Mouse (Mus musculus): ENCODE data around the gene Map2k5. TPM values are rescaled to one million over a fixed set of nuclear protein-coding genes. Genes with fewer than 3 reads are reported as not detected.
A peak's percentile ranks its signal among the peaks of the same experiment; 100 is the strongest.

Map2k5 gene
- polyA plus RNA-seq, 1 experiment from 2014 or later = 29.5 TPM

DNA sequence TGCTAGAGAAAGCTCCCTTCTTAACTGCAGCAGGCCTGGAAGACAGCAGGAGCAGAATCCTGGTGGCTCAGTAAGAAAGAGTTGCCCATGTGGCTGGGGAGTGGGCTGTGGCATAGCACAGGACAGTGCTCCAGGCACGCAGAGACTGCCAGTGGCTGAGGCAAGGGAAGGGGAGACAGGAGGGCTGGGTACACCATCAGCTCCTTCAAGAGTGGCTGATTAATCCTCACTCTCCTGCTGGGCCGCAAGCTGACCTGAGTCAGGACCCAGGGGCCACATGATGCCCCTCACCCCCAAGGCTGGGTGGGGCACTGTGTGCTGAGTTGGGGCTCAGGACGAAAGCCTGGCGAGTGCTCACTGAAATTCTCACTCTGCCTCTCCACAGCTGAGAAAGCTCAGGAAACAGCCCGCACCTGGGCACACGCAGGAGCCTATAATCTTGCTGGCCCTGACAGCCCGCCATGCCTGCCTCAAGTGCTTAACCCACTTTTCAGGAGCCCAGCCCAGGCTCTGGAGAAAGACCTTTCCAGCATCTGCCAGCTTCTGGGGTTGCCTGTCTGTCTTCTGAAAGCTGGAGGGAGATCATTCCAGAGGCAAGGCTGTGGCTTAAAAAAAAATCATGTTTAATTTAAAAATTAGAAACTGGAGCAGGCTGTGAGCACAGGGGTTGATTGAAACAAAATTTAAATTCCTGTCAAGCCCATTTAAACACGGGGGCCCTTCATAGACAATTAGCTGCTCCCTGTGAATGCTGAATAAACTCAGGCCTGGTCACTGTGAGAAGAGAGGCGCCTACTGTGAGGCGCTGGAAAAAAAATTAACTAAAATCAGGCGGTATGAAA, 196.1 kb downstream of the Map2k5 start:
- no peaks in the 10 kb centered on the region for H3K27me3 ChIP-seq (ENCODE audit: insufficient read depth, low read length)
- 83% methylated on average over 11 of the region's 11 CpGs for WGBS
- 0 out of 2 replicates have a peak, but pooled peaks cover 5% of the 10 kb centered on the region for H3K36me3 ChIP-seq (ENCODE audit: insufficient read depth, low read length)
- no peak overlapping the region for H3K27ac ChIP-seq
- ATAC-seq (replicated peaks; ENCODE audit: low FRiP score, low read depth) (no peak), DNase-seq (ENCODE audit: low spot score) (no peak)
- H3K9me3 ChIP-seq (replicated peaks; ENCODE audit: low read length) = no peaks in the 10 kb centered on the region
- H3K4me2 ChIP-seq (ENCODE audit: low read length) = no peak overlapping the region
- no peak overlapping the region for H3K4me3 ChIP-seq (replicated peaks; ENCODE audit: low read depth, low read length)
- no peak overlapping the region for H3K9ac ChIP-seq (ENCODE audit: low read depth, low read length)
- no peak for TF ChIP-seq CTCF (IDR thresholded peaks at IDR 0.05; ENCODE audit: low read depth)
- no peaks in the 10 kb centered on the region for H3K4me1 ChIP-seq (replicated peaks; ENCODE audit: insufficient read depth, low read length)

DNA sequence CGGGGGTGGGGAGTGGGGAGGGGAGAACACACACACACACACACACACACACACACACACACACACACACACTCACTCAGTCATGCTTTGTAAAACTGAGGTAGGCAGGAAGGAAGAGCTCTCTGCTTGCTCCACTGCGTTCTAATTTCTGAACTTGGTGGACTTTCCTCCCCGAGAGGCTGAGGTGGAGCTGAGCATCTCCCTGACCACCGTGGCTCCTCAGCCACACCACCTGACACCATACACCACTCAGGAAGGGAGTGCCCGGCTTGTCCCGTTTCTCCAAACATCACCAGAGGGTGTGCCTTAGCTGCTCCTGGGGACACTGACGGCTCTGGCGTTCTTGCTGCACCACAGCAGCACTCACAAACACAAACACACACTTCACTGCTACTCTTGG, 199.4 kb downstream of the Map2k5 start:
- Histone ChIP-seq H3K4me3 (replicated peaks; ENCODE audit: low read depth, low read length) (no peak overlapping the region), H3K9ac (ENCODE audit: low read depth, low read length) (no peak overlapping the region), H3K9me3 (replicated peaks; ENCODE audit: low read length) (no peaks in the 10 kb centered on the region), H3K27me3 (ENCODE audit: insufficient read depth, low read length) (no peaks in the 10 kb centered on the region), H3K4me2 (ENCODE audit: low read length) (no peak overlapping the region), H3K4me1 (replicated peaks; ENCODE audit: insufficient read depth, low read length) (no peaks in the 10 kb centered on the region), H3K27ac (no peak overlapping the region), H3K36me3 (ENCODE audit: insufficient read depth, low read length) (0 out of 2 replicates have a peak, but pooled peaks cover 5% of the 10 kb centered on the region)
- no peak for TF ChIP-seq CTCF (IDR thresholded peaks at IDR 0.05; ENCODE audit: low read depth)
- WGBS = 57% methylated on average over 8 of the region's 8 CpGs
- ATAC-seq (replicated peaks; ENCODE audit: low FRiP score, low read depth) = no peak
- DNase-seq (ENCODE audit: low spot score) = no peak

DNA sequence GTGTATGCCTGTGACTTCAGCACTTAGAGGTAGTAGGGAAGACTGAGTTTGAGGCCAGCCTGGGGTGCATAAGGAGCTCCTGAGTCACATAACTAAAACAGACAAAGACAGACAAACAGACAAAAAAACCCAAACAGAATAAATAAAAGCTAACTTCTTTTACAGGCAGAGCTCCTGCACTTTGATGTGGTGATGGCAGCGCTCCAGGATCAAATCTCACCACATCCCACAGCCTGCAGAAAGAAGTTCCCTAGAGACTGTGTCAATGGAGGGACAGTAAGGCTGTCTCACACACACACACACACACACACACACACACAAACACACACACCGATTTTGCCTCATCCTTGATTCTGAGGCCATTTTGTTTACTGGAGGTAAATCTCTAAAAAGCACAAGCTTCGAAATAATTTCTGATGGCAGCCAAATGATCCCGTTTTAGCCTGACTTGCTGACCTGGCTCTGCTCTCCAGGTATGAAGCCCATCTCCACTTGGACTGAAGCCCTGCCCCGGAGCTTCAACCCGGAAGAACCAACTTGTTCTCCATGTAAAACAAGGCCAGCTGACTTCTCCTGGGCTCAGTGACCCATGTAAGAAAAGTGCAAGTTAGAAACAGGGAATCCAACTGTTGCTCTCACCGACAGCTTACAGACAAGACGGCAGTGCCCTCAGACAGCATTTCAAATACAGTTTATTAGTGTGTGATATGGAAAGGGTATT, 203.5 kb downstream of the Map2k5 start:
- Histone ChIP-seq H3K9me3 (replicated peaks; ENCODE audit: low read length) (no peaks in the 10 kb centered on the region), H3K9ac (ENCODE audit: low read depth, low read length) (no peak overlapping the region), H3K27me3 (ENCODE audit: insufficient read depth, low read length) (no peaks in the 10 kb centered on the region), H3K27ac (no peak overlapping the region), H3K4me1 (replicated peaks; ENCODE audit: insufficient read depth, low read length) (peaks cover 7% of the 10 kb centered on the region; the same call in 1 of the 2 replicates), H3K4me2 (ENCODE audit: low read length) (no peak overlapping the region), H3K4me3 (replicated peaks; ENCODE audit: low read depth, low read length) (no peak overlapping the region), H3K36me3 (ENCODE audit: insufficient read depth, low read length) (peaks cover 4% of the 10 kb centered on the region; the same call in 1 of the 2 replicates)
- TF ChIP-seq CTCF (IDR thresholded peaks at IDR 0.05; ENCODE audit: low read depth) = no peak
- DNase-seq (ENCODE audit: low spot score) = no peak
- ATAC-seq (replicated peaks; ENCODE audit: low FRiP score, low read depth) = no peak
- 65% methylated on average over 8 of the region's 8 CpGs for whole genome bisulfite sequencing

DNA sequence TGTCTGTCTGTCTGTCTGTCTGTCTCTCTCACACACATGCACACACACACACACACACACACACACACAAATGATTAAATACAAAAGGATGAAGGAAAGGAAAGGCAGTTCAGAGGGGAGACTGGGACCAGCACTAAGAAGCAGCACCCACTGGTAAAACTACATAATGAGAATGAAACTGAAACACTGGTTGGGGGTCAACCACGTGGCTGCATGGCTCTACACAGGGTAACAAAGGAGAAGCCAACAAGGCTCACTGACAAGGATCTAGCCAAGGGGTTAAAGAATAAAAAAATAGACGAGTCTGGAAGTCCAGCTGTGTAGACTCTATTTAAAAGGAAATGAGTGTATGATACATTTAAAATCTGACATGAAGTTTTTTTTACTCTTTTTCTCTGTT, 205.8 kb downstream of the Map2k5 start:
- Histone ChIP-seq H3K4me3 (replicated peaks; ENCODE audit: low read depth, low read length) (no peak overlapping the region), H3K4me2 (ENCODE audit: low read length) (no peak overlapping the region), H3K4me1 (replicated peaks; ENCODE audit: insufficient read depth, low read length) (peaks cover 7% of the 10 kb centered on the region; the same call in 1 of the 2 replicates), H3K36me3 (ENCODE audit: insufficient read depth, low read length) (peaks cover 4% of the 10 kb centered on the region; the same call in 1 of the 2 replicates), H3K9me3 (replicated peaks; ENCODE audit: low read length) (no peaks in the 10 kb centered on the region), H3K27me3 (ENCODE audit: insufficient read depth, low read length) (no peaks in the 10 kb centered on the region), H3K9ac (ENCODE audit: low read depth, low read length) (no peak overlapping the region), H3K27ac (no peak overlapping the region)
- DNase-seq (ENCODE audit: low spot score) (no peak), ATAC-seq (replicated peaks; ENCODE audit: low FRiP score, low read depth) (no peak)
- 44% methylated on average over 2 of the region's 2 CpGs for WGBS
- TF ChIP-seq CTCF (IDR thresholded peaks at IDR 0.05; ENCODE audit: low read depth) = no peak

DNA sequence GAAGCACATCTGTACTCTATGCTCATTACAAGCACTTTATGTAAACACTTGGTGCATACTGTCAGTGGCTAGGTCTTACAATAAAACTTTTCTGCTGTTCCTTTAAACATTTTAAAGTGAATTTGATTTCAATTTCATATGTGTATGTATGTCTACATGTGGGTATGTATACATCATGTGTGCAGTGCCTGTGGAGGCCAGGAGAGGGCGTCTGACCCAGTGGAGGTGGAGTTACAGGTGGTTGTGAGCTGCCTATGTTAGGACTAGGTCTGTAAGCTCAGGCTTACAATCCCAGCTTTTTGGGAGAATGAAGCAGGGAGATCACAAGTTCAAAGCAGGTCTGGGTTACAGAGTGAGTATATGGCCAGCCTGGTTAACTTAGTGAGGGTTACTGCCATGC, 208.6 kb downstream of the Map2k5 start:
- ATAC-seq (replicated peaks; ENCODE audit: low FRiP score, low read depth) = no peak
- Histone ChIP-seq H3K9ac (ENCODE audit: low read depth, low read length) (no peak overlapping the region), H3K27ac (no peak overlapping the region), H3K4me2 (ENCODE audit: low read length) (no peak overlapping the region), H3K27me3 (ENCODE audit: insufficient read depth, low read length) (no peaks in the 10 kb centered on the region), H3K36me3 (ENCODE audit: insufficient read depth, low read length) (peaks cover 4% of the 10 kb centered on the region; the same call in 1 of the 2 replicates), H3K4me1 (replicated peaks; ENCODE audit: insufficient read depth, low read length) (peaks cover 7% of the 10 kb centered on the region; the same call in 1 of the 2 replicates), H3K4me3 (replicated peaks; ENCODE audit: low read depth, low read length) (no peak overlapping the region), H3K9me3 (replicated peaks; ENCODE audit: low read length) (no peaks in the 10 kb centered on the region)
- no peak for DNase-seq (ENCODE audit: low spot score)
- peak; percentile 13; the same call in 1 of the 2 replicates for TF ChIP-seq CTCF (IDR thresholded peaks at IDR 0.05; ENCODE audit: low read depth)
- WGBS = 88% methylated on average over 1 of the region's 1 CpGs

DNA sequence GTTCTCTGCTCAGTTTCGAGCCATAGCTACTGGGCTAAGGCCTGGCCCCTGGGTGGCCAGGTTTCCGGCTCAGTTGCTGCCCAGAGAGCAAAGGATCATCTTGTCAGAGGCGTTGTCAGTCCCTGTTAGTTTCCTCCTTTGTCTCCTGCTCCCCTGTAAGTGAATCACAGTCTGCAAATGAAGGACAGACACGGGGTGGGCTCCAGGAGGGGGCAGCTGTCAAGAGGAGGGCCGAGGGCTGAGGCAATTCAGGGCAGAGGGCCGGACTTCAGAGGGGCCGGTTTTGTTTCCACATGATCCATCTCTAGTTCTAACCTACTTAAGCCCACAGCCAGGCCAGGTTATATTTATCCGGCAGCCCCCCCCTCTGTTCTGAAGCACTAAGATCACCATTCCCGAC, 212.6 kb downstream of the Map2k5 start:
- H3K9ac ChIP-seq (ENCODE audit: low read depth, low read length) = no peak overlapping the region
- H3K27ac ChIP-seq = no peak overlapping the region
- no peaks in the 10 kb centered on the region for H3K9me3 ChIP-seq (replicated peaks; ENCODE audit: low read length)
- no peak for TF ChIP-seq CTCF (IDR thresholded peaks at IDR 0.05; ENCODE audit: low read depth)
- ATAC-seq (replicated peaks; ENCODE audit: low FRiP score, low read depth) (no peak), DNase-seq (ENCODE audit: low spot score) (no peak)
- no peaks in the 10 kb centered on the region for H3K4me1 ChIP-seq (replicated peaks; ENCODE audit: insufficient read depth, low read length)
- H3K27me3 ChIP-seq (ENCODE audit: insufficient read depth, low read length) = no peaks in the 10 kb centered on the region
- WGBS = 48% methylated on average over 9 of the region's 9 CpGs
- peaks cover 9% of the 10 kb centered on the region; the same call in 1 of the 2 replicates for H3K36me3 ChIP-seq (ENCODE audit: insufficient read depth, low read length)
- no peak overlapping the region for H3K4me3 ChIP-seq (replicated peaks; ENCODE audit: low read depth, low read length)
- H3K4me2 ChIP-seq (ENCODE audit: low read length) = no peak overlapping the region

All from kidney, postnatal 0 days (tissue).